Mouse (Mus musculus): ENCODE data around the gene 2610001J05Rik. TPM values are rescaled to one million over a fixed set of nuclear protein-coding genes. Genes with fewer than 3 reads are reported as not detected.

The 2610001J05Rik gene
- polyA plus RNA-seq (2016; fragmentation: Nextera tagmentation; extraction: Ambion mirVana), result 98.0 and 99.4 TPM in 2 replicates

DNA sequence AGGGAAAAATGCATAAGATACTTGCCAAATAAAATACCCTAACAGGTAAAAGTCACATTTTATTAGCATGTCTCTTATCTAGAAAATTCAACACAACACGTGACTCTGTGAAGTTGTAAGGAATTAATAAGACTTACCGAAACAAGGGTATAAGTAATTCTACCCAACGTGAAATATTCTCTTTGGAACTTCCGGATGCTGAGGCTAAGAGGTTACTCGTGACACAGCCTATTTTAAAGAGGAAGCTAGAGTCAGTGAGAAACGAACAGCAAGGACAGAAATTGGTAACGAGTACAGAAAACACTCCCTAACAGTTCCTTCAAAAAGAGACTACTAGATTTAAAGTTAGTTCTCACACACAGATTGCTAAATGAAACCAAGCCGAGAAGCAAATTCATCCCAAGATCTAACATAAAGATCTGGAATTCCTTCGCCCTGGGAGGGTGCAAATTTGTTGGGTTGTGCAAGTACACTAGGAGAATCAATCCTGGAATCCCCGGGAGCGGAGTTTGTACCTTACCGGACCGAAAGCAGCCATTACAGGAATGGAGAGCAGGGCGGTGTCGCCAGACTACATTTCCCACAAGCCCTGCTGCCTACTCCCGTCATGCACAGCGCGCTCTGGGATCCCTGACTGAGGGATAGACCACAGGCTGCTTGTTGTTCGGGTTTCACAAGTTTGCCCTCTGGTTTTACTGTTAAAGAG lies at the start of gene 2610001J05Rik:
2610001J05Rik (minus strand) TSS at position 600 of the 706 bp plus-strand sequence.
- Histone ChIP-seq H3K9me3 (no peaks in the 10 kb centered on the region), H3K27me3 (ENCODE audit: poor library complexity, severe bottlenecking) (no peaks in the 10 kb centered on the region), H3K4me1 (peaks cover 12% of the 10 kb centered on the region), H3K36me3 (replicated peaks) (peaks cover 8% of the 10 kb centered on the region), H3K27ac (peak within 1 kb of the TSS; percentile 87), H3K4me3 (peak within 1 kb of the TSS; percentile 65)
- peak; percentile 87 for DNase-seq (ENCODE audit: extremely low spot score, low spot score)
- 2% methylated on average over 19 of the region's 19 CpGs for WGBS

DNA sequence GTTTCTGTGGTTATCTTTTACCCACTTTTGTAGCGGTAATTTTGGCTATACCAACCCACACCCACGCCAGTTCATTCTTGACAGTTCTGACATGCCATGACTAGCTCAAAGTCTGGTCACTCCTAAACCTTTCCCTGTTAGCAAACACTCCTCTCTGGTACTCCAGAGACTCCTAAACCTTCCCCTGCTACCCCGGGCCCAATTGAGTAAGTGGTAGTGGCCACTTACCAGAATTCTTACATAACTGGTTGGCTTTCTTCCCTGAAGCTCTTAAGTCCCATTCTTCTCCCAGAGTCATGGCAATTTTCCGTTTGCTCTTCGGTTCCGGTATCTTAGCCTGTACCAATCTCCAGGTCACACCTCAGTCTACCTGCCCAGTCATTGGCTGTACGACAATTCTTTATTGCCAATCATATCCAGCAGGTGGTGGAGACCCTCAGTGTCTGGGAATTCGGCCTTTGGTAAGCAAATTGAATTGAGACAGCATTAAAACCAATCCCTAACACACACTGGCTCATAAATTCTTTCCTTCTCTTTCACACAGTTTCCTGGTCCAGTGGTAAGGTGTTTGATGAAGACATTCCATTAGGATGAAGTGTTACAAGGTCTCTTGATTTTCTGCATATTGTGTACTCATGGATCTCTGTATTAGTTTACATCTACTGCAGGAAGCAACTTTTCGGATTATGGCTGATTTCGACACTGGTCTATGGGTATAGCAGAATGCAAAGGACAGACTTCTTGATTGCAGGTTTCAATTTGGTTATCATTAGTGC lies 38.6 kb upstream of the 2610001J05Rik start:
- no peak overlapping the region for H3K27ac ChIP-seq
- no peaks in the 10 kb centered on the region for H3K27me3 ChIP-seq (ENCODE audit: poor library complexity, severe bottlenecking)
- H3K36me3 ChIP-seq (replicated peaks), result no peaks in the 10 kb centered on the region
- 92% methylated on average over 10 of the region's 10 CpGs for WGBS
- no peak overlapping the region for H3K4me3 ChIP-seq
- H3K4me1 ChIP-seq, result no peaks in the 10 kb centered on the region
- no peaks in the 10 kb centered on the region for H3K9me3 ChIP-seq
- no peak for DNase-seq (ENCODE audit: extremely low spot score, low spot score)

DNA sequence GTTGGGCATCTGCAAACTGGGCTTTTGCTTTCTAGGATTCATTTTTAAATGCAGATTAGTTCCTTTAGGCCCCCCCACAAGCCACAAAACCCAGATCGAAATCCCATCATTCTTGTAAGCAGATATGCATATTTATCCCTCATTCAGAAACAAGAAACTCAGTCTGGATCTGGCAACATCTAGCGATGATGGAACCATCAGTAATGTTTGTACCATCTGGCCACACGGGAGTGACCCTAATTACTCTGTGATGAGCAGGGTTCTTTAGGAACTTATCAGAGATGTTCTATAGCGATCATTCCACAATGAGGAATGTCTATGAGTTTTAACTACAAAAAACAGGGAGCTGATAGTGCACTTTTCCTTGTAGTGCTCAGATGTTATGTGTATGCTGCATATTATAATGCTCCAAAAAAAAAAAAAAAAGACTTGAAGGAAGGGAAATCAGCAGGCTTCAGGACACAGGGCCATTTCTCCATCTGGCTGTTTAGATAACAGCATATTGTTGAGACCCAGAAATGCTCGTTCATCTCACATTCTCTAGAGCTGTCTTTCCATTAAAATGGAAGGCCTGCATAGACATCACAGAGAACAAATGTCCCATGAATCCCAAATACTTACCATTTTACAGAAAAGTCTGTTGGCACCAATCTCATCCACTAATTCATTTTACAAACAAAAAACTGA lies 31.8 kb upstream of the 2610001J05Rik start:
- Histone ChIP-seq H3K27me3 (ENCODE audit: poor library complexity, severe bottlenecking) (no peaks in the 10 kb centered on the region), H3K36me3 (replicated peaks) (no peaks in the 10 kb centered on the region), H3K27ac (no peak overlapping the region), H3K4me3 (no peak overlapping the region), H3K9me3 (no peaks in the 10 kb centered on the region), H3K4me1 (no peaks in the 10 kb centered on the region)
- 87% methylated on average over 5 of the region's 5 CpGs for WGBS
- DNase-seq (ENCODE audit: extremely low spot score, low spot score), result no peak

- H3K27me3 ChIP-seq (ENCODE audit: poor library complexity, severe bottlenecking), result no peaks in the 10 kb centered on the region
- WGBS, result 87% methylated on average over 3 of the region's 3 CpGs
Observed at GRCm38 (mm10) chr6:13884877-13885592, 13.7 kb upstream of the 2610001J05Rik start.

DNA sequence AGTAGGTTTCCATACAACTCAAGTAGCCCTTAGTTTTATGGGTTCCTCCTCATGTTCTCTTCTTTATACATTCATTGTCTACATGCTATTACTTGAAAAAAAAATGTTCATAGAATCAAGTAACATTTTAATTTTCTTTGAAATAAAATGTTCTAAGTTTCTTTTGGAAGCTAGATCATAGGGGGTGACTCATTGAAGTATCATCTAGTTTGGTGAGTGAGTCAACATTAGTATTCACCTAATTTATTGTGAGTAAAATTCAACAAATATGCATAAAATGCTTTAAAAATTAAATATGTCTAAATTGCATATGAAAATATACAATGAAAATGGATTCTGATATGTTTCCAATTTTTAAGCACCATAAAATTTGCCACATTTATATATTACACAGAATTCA lies 11.6 kb upstream of the 2610001J05Rik start:
- H3K4me3 ChIP-seq, result no peak overlapping the region
- no peaks in the 10 kb centered on the region for H3K27me3 ChIP-seq (ENCODE audit: poor library complexity, severe bottlenecking)
- no peaks in the 10 kb centered on the region for H3K9me3 ChIP-seq
- no peaks in the 10 kb centered on the region for H3K4me1 ChIP-seq
- no peak overlapping the region for H3K27ac ChIP-seq
- DNase-seq (ENCODE audit: extremely low spot score, low spot score), result no peak
- no peaks in the 10 kb centered on the region for H3K36me3 ChIP-seq (replicated peaks)

More at GRCm38 (mm10) chr6:13884877-13885592, 13.7 kb upstream of the 2610001J05Rik start:
- Histone ChIP-seq H3K4me3 (no peak overlapping the region), H3K27ac (no peak overlapping the region), H3K4me1 (no peaks in the 10 kb centered on the region), H3K9me3 (no peaks in the 10 kb centered on the region), H3K36me3 (replicated peaks) (no peaks in the 10 kb centered on the region)
- no peak for DNase-seq (ENCODE audit: extremely low spot score, low spot score)

DNA sequence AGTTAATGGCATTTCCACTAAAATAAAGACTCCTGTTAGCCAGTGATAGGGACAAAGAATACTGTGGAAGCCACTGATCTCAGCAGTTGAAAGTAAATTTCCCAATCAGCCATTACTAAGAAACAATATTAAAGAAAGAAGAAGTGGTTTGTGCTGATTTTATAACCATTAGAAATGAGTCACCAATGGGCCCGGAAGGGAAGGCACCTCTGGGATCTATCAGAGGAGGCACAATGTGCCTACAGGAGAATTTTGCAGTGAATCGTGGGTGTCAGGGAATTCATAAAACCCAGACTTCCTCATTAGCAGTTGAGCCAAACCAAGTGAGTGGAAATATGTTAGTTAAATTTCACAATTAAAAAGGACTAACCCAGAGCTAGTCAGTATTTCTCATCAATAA lies 2.6 kb upstream of the 2610001J05Rik start:
- H3K36me3 ChIP-seq (replicated peaks), result no peaks in the 10 kb centered on the region
- no peak overlapping the region for H3K27ac ChIP-seq
- no peak overlapping the region for H3K4me3 ChIP-seq
- no peak for DNase-seq (ENCODE audit: extremely low spot score, low spot score)
- no peaks in the 10 kb centered on the region for H3K9me3 ChIP-seq
- H3K4me1 ChIP-seq, result peaks cover 12% of the 10 kb centered on the region
- 85% methylated on average over 2 of the region's 2 CpGs for WGBS
- H3K27me3 ChIP-seq (ENCODE audit: poor library complexity, severe bottlenecking), result no peaks in the 10 kb centered on the region

- no peaks in the 10 kb centered on the region for H3K9me3 ChIP-seq
- DNase-seq (ENCODE audit: extremely low spot score, low spot score), result no peak
- peak overlapping the region; percentile 65 for H3K4me3 ChIP-seq
- H3K36me3 ChIP-seq (replicated peaks), result peaks cover 8% of the 10 kb centered on the region
- H3K4me1 ChIP-seq, result peaks cover 12% of the 10 kb centered on the region
- H3K27me3 ChIP-seq (ENCODE audit: poor library complexity, severe bottlenecking), result no peaks in the 10 kb centered on the region
- WGBS, result 90% methylated on average over 7 of the region's 7 CpGs
- peak overlapping the region; percentile 87; the same call in 1 of the 2 replicates for H3K27ac ChIP-seq
Observed at GRCm38 (mm10) chr6:13872076-13872475, 758 bp upstream of the 2610001J05Rik start.

DNA sequence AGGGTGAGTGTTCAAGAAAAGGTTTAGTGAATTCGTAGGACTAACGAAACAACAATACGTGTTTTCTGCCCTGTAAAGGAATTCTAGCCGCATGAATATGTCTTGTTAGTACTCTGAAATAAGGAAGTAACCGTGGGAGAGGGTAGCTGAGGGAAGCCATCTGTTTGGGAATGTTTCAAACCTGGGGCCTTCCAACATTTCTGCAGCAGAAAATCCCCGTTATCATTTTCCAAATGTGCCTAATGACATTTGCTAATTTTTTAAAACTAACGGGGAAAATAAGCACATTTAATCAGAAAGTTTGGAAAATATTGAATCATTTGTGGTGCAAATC lies 274 bp upstream of the 2610001J05Rik start:
- no peak for DNase-seq (ENCODE audit: extremely low spot score, low spot score)
- H3K36me3 ChIP-seq (replicated peaks), result peaks cover 8% of the 10 kb centered on the region
- 2% methylated on average over 7 of the region's 7 CpGs for WGBS

GRCm38 (mm10) chr6:13870289-13870741 lies 1.0 kb downstream of the 2610001J05Rik start:
- Histone ChIP-seq H3K27me3 (ENCODE audit: poor library complexity, severe bottlenecking) (no peaks in the 10 kb centered on the region), H3K4me3 (peak overlapping the region; percentile 65), H3K36me3 (replicated peaks) (peaks cover 8% of the 10 kb centered on the region), H3K4me1 (peaks cover 12% of the 10 kb centered on the region), H3K27ac (peak overlapping the region; percentile 87), H3K9me3 (no peaks in the 10 kb centered on the region)
- 47% methylated on average over 12 of the region's 12 CpGs for WGBS
- DNase-seq (ENCODE audit: extremely low spot score, low spot score), result peak; percentile 35

More for the DNA sequence above, 274 bp upstream of the 2610001J05Rik start:
- Histone ChIP-seq H3K9me3 (no peaks in the 10 kb centered on the region), H3K27me3 (ENCODE audit: poor library complexity, severe bottlenecking) (no peaks in the 10 kb centered on the region), H3K27ac (peak overlapping the region; percentile 87), H3K4me1 (peaks cover 12% of the 10 kb centered on the region), H3K4me3 (peak overlapping the region; percentile 65)

- Histone ChIP-seq H3K9me3 (no peaks in the 10 kb centered on the region), H3K27me3 (ENCODE audit: poor library complexity, severe bottlenecking) (no peaks in the 10 kb centered on the region), H3K27ac (no peak overlapping the region), H3K4me1 (no peaks in the 10 kb centered on the region), H3K4me3 (no peak overlapping the region), H3K36me3 (replicated peaks) (no peaks in the 10 kb centered on the region)
- 81% methylated on average over 1 of the region's 1 CpGs for WGBS
- DNase-seq (ENCODE audit: extremely low spot score, low spot score), result no peak
Observed at GRCm38 (mm10) chr6:13860596-13860995, 10.7 kb downstream of the 2610001J05Rik start.

GRCm38 (mm10) chr6:13859877-13860585 lies 11.3 kb downstream of the 2610001J05Rik start:
- no peaks in the 10 kb centered on the region for H3K27me3 ChIP-seq (ENCODE audit: poor library complexity, severe bottlenecking)
- H3K27ac ChIP-seq, result no peak overlapping the region
- no peak overlapping the region for H3K4me3 ChIP-seq
- no peaks in the 10 kb centered on the region for H3K4me1 ChIP-seq
- H3K9me3 ChIP-seq, result no peaks in the 10 kb centered on the region
- WGBS, result 84% methylated on average over 6 of the region's 6 CpGs
- no peaks in the 10 kb centered on the region for H3K36me3 ChIP-seq (replicated peaks)
- DNase-seq (ENCODE audit: extremely low spot score, low spot score), result no peak

DNA sequence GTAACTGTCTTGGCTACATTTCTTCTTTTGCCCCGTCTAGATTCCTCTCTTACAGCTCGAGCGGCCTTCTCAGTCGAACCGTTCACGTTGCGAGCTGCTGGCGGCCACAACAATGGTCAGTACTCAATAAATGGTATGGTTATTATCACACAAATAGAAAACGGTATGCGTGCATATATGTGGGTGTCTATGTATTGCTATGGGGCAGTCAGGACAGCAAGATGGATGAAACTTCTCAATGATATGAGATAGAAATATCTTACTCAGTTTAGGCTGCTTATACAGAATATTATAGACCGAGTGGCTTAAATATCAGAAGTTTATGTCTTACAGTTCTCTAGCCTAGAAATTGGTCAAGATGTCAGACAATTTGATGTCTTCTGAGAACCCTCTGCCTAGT lies 17.1 kb downstream of the 2610001J05Rik start:
- H3K4me3 ChIP-seq, result peak overlapping the region; percentile 27
- DNase-seq (ENCODE audit: extremely low spot score, low spot score), result no peak
- H3K27me3 ChIP-seq (ENCODE audit: poor library complexity, severe bottlenecking), result no peaks in the 10 kb centered on the region
- WGBS, result 14% methylated on average over 11 of the region's 11 CpGs
- 0 out of 2 replicates have a peak, but pooled peaks cover 3% of the 10 kb centered on the region for H3K4me1 ChIP-seq
- no peaks in the 10 kb centered on the region for H3K36me3 ChIP-seq (replicated peaks)
- H3K27ac ChIP-seq, result no peak overlapping the region
- no peaks in the 10 kb centered on the region for H3K9me3 ChIP-seq

Data from forebrain, embryonic 10.5 days (tissue).